13 mouse cellular contexts compared by ENCODE assay signal in genomic region chr10:99482009-99482408, GRCm38 (mm10).
"Had no signal": no experiment of that assay in that cellular context is flagged by ENCODE, and none has a peak within 500 bp of the region (broad histone marks: within the 10 kb centered on the region; RNA-seq: fewer than 3 reads in every experiment).

No protein-coding gene starts in this region.

- DNase-seq: gastrocnemius, adult 2 months; gastrocnemius, postnatal 10 days; gastrocnemius, postnatal 25 days; heart, adult 2 months; heart, postnatal 14 days; heart, postnatal 36 days; kidney, adult 18-20 months; kidney, adult 8-10 months; kidney, postnatal 10 days; kidney, postnatal 25 days; kidney, postnatal 4 days; liver; liver, embryonic 13.5 days had no signal
